Mouse (Mus musculus) CH12.LX (cell line): ENCODE results near the gene Retreg2. TPM values are rescaled to one million over a fixed set of nuclear protein-coding genes. Genes with fewer than 3 reads are reported as not detected.

Experiments
- DNase-seq: peaks from one replicate; pipeline ENCODE4 v3.0.0-alpha.2; 2013; ENCODE audit errors: extremely low read depth
- H3K27ac ChIP-seq: 2 replicates; pipeline ENCODE4 v1.5.1; 2012; ENCODE audit warnings: low read depth, mild to moderate bottlenecking, control low read depth, moderate library complexity; ENCODE audit not compliant: insufficient read depth
- H3K27me3 ChIP-seq: replicated peaks from 2 replicates; pipeline ENCODE3; 2012; ENCODE audit warnings: inconsistent platforms
- H3K36me3 ChIP-seq, 2 experiments: replicated peaks in 1 of 2; 2 replicates each; pipeline versions ENCODE3 to v1.6.1; 2012; ENCODE audit warnings: inconsistent platforms in 1 of 2, low read length in 1 of 2, mild to moderate bottlenecking in 1 of 2, mixed read lengths in 1 of 2, moderate library complexity in 1 of 2; ENCODE audit not compliant: control insufficient read depth in 1 of 2, insufficient read depth in 1 of 2
- H3K4me1 ChIP-seq, 2 experiments: 2 replicates each; pipeline ENCODE4 v1.6.1; 2012; ENCODE audit warnings: inconsistent platforms in 1 of 2, moderate library complexity in 1 of 2; ENCODE audit not compliant: insufficient read depth in 2 of 2, control insufficient read depth in 1 of 2
- H3K4me2 ChIP-seq: 2 replicates; pipeline ENCODE4 v1.6.1; 2012; ENCODE audit warnings: low read depth, mild to moderate bottlenecking, control low read depth; ENCODE audit not compliant: poor library complexity, insufficient read depth, severe bottlenecking
- H3K4me3 ChIP-seq, 3 experiments: fragments of 150-350 bp in 1 of 3; sonication (generic) in 1 of 3; replicated peaks in 1 of 3; 2 replicates each; pipeline versions ENCODE3 to v1.5.1; 2011 to 2012; ENCODE audit warnings: low read depth in 2 of 3, low read length in 2 of 3, mild to moderate bottlenecking in 2 of 3, moderate library complexity in 2 of 3, control low read depth in 1 of 3, improper control_type of control experiment in 1 of 3, inconsistent platforms in 1 of 3, mixed read lengths in 1 of 3; ENCODE audit not compliant: poor library complexity in 1 of 3
- H3K79me2 ChIP-seq: replicated peaks from 2 replicates; pipeline ENCODE4 v1.6.1; 2012; ENCODE audit warnings: mild to moderate bottlenecking, moderate library complexity; ENCODE audit not compliant: control insufficient read depth, poor library complexity, insufficient read depth, severe bottlenecking; ENCODE audit errors: extremely low read depth
- H3K9ac ChIP-seq: 2 replicates; pipeline ENCODE4 v1.6.1; 2012; ENCODE audit warnings: low read depth, mild to moderate bottlenecking, control low read depth, moderate library complexity; ENCODE audit not compliant: insufficient read depth
- H3K9me3 ChIP-seq: replicated peaks from 2 replicates; pipeline ENCODE3; 2012; ENCODE audit warnings: low read length, inconsistent platforms, mixed read lengths
- CHD2 ChIP-seq: IDR thresholded peaks from 2 replicates; pipeline ENCODE4 v1.6.1; 2011; ENCODE audit warnings: low read length, improper control_type of control experiment
- E2F4 ChIP-seq: IDR thresholded peaks from 2 replicates; pipeline ENCODE4 v1.6.1; 2011; ENCODE audit warnings: low read depth, low read length, improper control_type of control experiment; ENCODE audit not compliant: insufficient replicate concordance
- EP300 ChIP-seq: IDR thresholded peaks from 2 replicates; pipeline ENCODE4 v1.6.1; 2011; ENCODE audit warnings: low read length, improper control_type of control experiment
- ETS1 ChIP-seq: conservative IDR thresholded peaks from 2 replicates; pipeline ENCODE4 v1.6.1; 2012; ENCODE audit warnings: low read depth, mild to moderate bottlenecking, inconsistent platforms, low read length, improper control_type of control experiment, moderate library complexity
- GABPA ChIP-seq: IDR thresholded peaks from 2 replicates; pipeline ENCODE4 v1.6.1; 2012; ENCODE audit warnings: low read depth, low read length, improper control_type of control experiment, inconsistent platforms; ENCODE audit not compliant: insufficient replicate concordance
- IRF4 ChIP-seq: IDR thresholded peaks from 2 replicates; pipeline ENCODE4 v1.6.1; 2014; ENCODE audit warnings: low read depth, mild to moderate bottlenecking, inconsistent platforms, low read length, improper control_type of control experiment
- JUN ChIP-seq: IDR thresholded peaks from 2 replicates; pipeline ENCODE4 v1.6.1; 2011; ENCODE audit warnings: low read depth, mild to moderate bottlenecking, low read length, improper control_type of control experiment, moderate library complexity; ENCODE audit not compliant: insufficient read depth
- JUND ChIP-seq: conservative IDR thresholded peaks from 2 replicates; pipeline ENCODE4 v1.6.1; 2011; ENCODE audit warnings: low read depth, low read length, improper control_type of control experiment
- KAT2A ChIP-seq: IDR thresholded peaks from 2 replicates; pipeline ENCODE4 v1.6.1; 2012; ENCODE audit warnings: low read length, improper control_type of control experiment, inconsistent platforms; ENCODE audit not compliant: insufficient replicate concordance
- MAX ChIP-seq: IDR thresholded peaks from 2 replicates; pipeline ENCODE4 v1.6.1; 2011; ENCODE audit warnings: low read length, improper control_type of control experiment
- NELFE ChIP-seq: IDR thresholded peaks from 2 replicates; pipeline ENCODE4 v1.6.1; 2011; ENCODE audit warnings: low read depth, low read length, improper control_type of control experiment
- NRF1 ChIP-seq: IDR thresholded peaks from 2 replicates; pipeline ENCODE4 v1.6.1; 2014; ENCODE audit warnings: low read depth, mild to moderate bottlenecking, inconsistent platforms, low read length, improper control_type of control experiment, moderate library complexity
- PAX5 ChIP-seq: IDR thresholded peaks from 2 replicates; pipeline ENCODE4 v1.6.1; 2012; ENCODE audit warnings: low read length, inconsistent platforms, mixed read lengths
- POLR2AphosphoS2 ChIP-seq: IDR thresholded peaks from 2 replicates; pipeline ENCODE4 v1.6.1; 2011; ENCODE audit warnings: low read depth, low read length, improper control_type of control experiment
- SIN3A ChIP-seq: IDR thresholded peaks from 2 replicates; pipeline ENCODE4 v1.6.1; 2012; ENCODE audit warnings: low read length, improper control_type of control experiment, inconsistent platforms
- SMC3 ChIP-seq: IDR thresholded peaks from 2 replicates; pipeline ENCODE4 v1.6.1; 2011; ENCODE audit warnings: low read depth, low read length, improper control_type of control experiment
- TBP ChIP-seq: conservative IDR thresholded peaks from 2 replicates; pipeline ENCODE4 v1.6.1; 2011; ENCODE audit warnings: low read depth, low read length, improper control_type of control experiment
- UBTF ChIP-seq: IDR thresholded peaks from 2 replicates; pipeline ENCODE4 v1.6.1; 2012; ENCODE audit warnings: low read depth, mild to moderate bottlenecking, inconsistent platforms, low read length, improper control_type of control experiment, moderate library complexity
- USF1 ChIP-seq: IDR thresholded peaks from 2 replicates; pipeline ENCODE4 v1.6.1; 2014; ENCODE audit warnings: low read depth, mild to moderate bottlenecking, inconsistent platforms, low read length, improper control_type of control experiment
- USF2 ChIP-seq: conservative IDR thresholded peaks from 2 replicates; pipeline ENCODE4 v1.6.1; 2011; ENCODE audit warnings: low read depth, low read length, improper control_type of control experiment
- ZC3H11A ChIP-seq: IDR thresholded peaks from 2 replicates; pipeline ENCODE4 v1.6.1; 2012; ENCODE audit warnings: low read depth, mild to moderate bottlenecking, inconsistent platforms, low read length, improper control_type of control experiment
- dilution Hi-C: fragments of 300-500 bp; cut with MboI; formaldehyde crosslinking; loops from 2 replicates; pipeline ENCODE4 v1.14.3; 2020; ENCODE audit warnings: low sequenced_read_pairs; ENCODE audit not compliant: extremely low pct_unique_long_range_greater_than_20kb, extremely low pct_ligation_motif_present
- in situ Hi-C: fragments of 300-500 bp; cut with MboI; formaldehyde crosslinking; loops from 3 replicates; pipeline ENCODE4 v1.14.3; 2019; ENCODE audit warnings: low sequenced_read_pairs, low pct_ligation_motif_present, low pct_unique_long_range_greater_than_20kb, mixed read lengths
- polyA plus RNA-seq: library from polyadenylated mRNA; unstranded; fragments of >175 nt; gene quantifications from 2 replicates; pipeline ENCODE4 v1.2.1, GENCODE M21; 2012; ENCODE audit warnings: low read depth; ENCODE audit not compliant: insufficient read length
- total RNA-seq, 2 experiments: library from RNA; depleted of rRNA; stranded (reverse); fragments of 300-350 nt in 1 of 2; fragments of >200 nt in 1 of 2; gene quantifications; 2 replicates each; pipeline ENCODE4 v1.2.3; 2012 to 2014

The Retreg2 gene
- total and polyA plus RNA-seq, 3 experiments: 14.6 to 27.9 (median 26.5) TPM

DNA sequence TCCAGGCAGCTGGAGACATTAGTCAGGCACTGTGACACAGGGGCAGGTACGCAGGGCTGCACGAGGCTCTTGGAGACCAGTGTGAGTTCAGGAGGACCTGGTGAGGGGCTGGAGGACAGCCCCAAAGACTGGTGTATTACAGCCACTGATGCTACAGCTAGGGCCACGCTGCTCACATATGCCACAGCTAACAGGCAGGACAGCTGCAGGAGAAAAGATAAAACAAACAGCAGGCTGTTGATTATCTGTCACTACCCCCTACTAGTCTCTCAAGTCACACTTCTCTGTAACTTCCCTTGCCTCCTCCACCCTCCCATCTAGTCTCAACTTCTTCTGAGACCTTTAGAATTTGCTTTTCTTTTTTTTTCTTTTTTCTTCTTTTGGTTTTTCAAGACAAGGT is 5.8 kb upstream of the Retreg2 start:
- H3K27me3 ChIP-seq: no peaks in the 10 kb centered on the region
- peaks cover 0 to 10% of the 10 kb centered on the region in 2 experiments; a peak in 2 of 4 replicates for H3K4me1 ChIP-seq
- no peak overlapping the region for H3K9ac ChIP-seq
- H3K4me2 ChIP-seq: no peak overlapping the region
- H3K9me3 ChIP-seq: no peaks in the 10 kb centered on the region
- no peak for DNase-seq
- H3K4me3 ChIP-seq: no peak overlapping the region
- in situ Hi-C loops: no loop called here
- H3K27ac ChIP-seq: no peak overlapping the region
- dilution Hi-C loops: no loop called here
- TF ChIP-seq TBP: no peak
- TF ChIP-seq ZC3H11A: no peak
- TF ChIP-seq UBTF: no peak
- no peak for TF ChIP-seq NRF1
- no peak for TF ChIP-seq USF2
- no peak for TF ChIP-seq MAX
- peaks cover 30 to 50% of the 10 kb centered on the region in 2 experiments for H3K36me3 ChIP-seq
- H3K79me2 ChIP-seq: no peaks in the 10 kb centered on the region

DNA sequence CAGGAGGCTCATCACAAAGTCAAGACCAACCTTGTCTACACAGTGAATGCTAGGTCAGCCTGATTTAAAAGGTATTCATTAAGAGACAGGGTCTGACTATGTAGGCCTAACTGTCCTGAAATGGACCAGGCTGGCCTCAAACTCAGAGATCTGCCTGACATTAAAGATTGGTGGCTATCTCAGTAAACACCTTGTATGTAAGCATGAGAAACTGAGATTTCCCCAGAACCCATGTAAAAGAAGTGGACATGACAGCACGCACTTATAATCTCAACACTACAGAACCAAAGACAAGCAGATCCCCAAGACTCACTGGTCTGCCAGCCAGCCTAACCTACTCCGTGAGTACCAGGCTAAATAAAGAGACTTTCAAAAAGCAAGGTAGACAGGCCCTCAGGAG is 4.1 kb upstream of the Retreg2 start:
- Histone ChIP-seq H3K4me2 (no peak overlapping the region), H3K4me3 (no peak overlapping the region), H3K4me1 (peaks cover 0 to 19% of the 10 kb centered on the region in 2 experiments; a peak in 2 of 4 replicates), H3K27me3 (no peaks in the 10 kb centered on the region), H3K9ac (no peak overlapping the region), H3K27ac (no peak overlapping the region), H3K36me3 (peaks cover 30 to 50% of the 10 kb centered on the region in 2 experiments), H3K79me2 (no peaks in the 10 kb centered on the region), H3K9me3 (no peaks in the 10 kb centered on the region)
- in situ Hi-C loops: no loop called here
- dilution Hi-C loops: no loop called here
- DNase-seq: no peak
- TF ChIP-seq EP300 (no peak), ETS1 (no peak), E2F4 (no peak), NELFE (no peak), JUND (no peak), IRF4 (no peak), USF1 (no peak)

DNA sequence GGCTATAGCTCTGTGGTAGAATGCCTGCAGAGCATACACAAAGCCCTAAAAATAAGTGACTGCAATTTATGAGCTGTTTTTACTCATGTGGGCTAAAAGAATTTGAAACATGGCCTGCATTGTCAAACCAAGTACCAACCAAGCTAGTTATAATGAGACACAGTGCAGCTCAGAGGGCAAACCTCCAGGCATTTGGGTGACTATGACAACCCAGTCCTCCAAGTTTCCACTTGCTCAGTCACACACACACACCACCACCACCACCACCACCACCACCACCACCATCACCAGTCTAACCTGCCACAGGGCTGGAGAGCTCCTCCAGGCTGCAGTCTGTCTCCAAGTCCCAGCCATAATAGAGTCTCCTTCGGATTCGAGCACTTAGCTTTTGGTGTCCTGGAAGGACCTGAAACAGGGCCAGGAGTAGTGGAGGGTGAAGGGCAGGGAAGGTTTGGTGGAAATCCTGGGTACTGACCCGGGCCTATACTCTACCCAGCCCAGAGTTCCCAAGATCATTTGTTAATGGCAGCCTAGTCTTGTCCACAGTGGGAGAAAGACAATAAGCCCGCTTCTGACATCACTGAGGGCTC is 1.9 kb upstream of the Retreg2 start:
- Histone ChIP-seq H3K4me1 (peaks cover 2 to 30% of the 10 kb centered on the region in 2 experiments; a peak in 2 of 4 replicates), H3K27me3 (no peaks in the 10 kb centered on the region), H3K36me3 (peaks cover 44 to 63% of the 10 kb centered on the region in 2 experiments), H3K4me3 (peak overlapping the region in 2 of 3 experiments; percentile 82 to 93), H3K79me2 (no peaks in the 10 kb centered on the region), H3K4me2 (peak overlapping the region; percentile 64; the same call in 1 of the 2 replicates), H3K9me3 (no peaks in the 10 kb centered on the region), H3K9ac (peak overlapping the region; percentile 74), H3K27ac (no peak overlapping the region)
- TF ChIP-seq KAT2A (no peak), SMC3 (no peak), UBTF (no peak), GABPA (no peak), JUN (no peak), USF2 (no peak), NELFE (no peak), EP300 (no peak), POLR2AphosphoS2 (no peak), CHD2 (no peak), PAX5 (no peak), SIN3A (no peak), ETS1 (no peak), MAX (no peak)
- in situ Hi-C loops: no loop called here
- dilution Hi-C loops: no loop called here
- DNase-seq: no peak
